Mouse (Mus musculus) hindbrain, embryonic 12.5 days (tissue): Measurements from ENCODE around the gene Lsm7. TPM values are rescaled to one million over a fixed set of nuclear protein-coding genes. Genes with fewer than 3 reads are reported as not detected.

Experiments
- ATAC-seq: fragments of 200-750 bp; cut with Nextera tagmentation; 2 replicates; pipeline ENCODE4 v1.8.0; 2017; ENCODE audit warnings: moderate TSS enrichment; ENCODE audit not compliant: low FRiP score
- H3K27ac ChIP-seq: fragments of 300-500 bp; sonication (generic); 2 replicates; pipeline ENCODE4 v1.5.1; 2016; ENCODE audit warnings: mild to moderate bottlenecking
- H3K27me3 ChIP-seq: fragments of 300-500 bp; sonication (generic); 2 replicates; pipeline ENCODE4 v1.6.1; 2016; ENCODE audit warnings: mild to moderate bottlenecking
- H3K36me3 ChIP-seq: fragments of 300-500 bp; sonication (generic); 2 replicates; pipeline ENCODE4 v1.6.1; 2016; ENCODE audit warnings: mild to moderate bottlenecking
- H3K4me1 ChIP-seq: fragments of 300-500 bp; sonication (generic); 2 replicates; pipeline ENCODE4 v1.6.1; 2016
- H3K4me2 ChIP-seq: fragments of 300-500 bp; sonication (generic); replicated peaks from 2 replicates; pipeline ENCODE4 v1.6.1; 2016; ENCODE audit warnings: mild to moderate bottlenecking
- H3K4me3 ChIP-seq: fragments of 300-500 bp; sonication (generic); 2 replicates; pipeline ENCODE4 v1.5.1; 2016; ENCODE audit warnings: mild to moderate bottlenecking
- H3K9ac ChIP-seq: fragments of 300-500 bp; sonication (generic); 2 replicates; pipeline ENCODE4 v1.6.1; 2016; ENCODE audit warnings: mild to moderate bottlenecking, moderate library complexity
- H3K9me3 ChIP-seq: fragments of 300-500 bp; sonication (generic); replicated peaks from 2 replicates; pipeline ENCODE4 v1.6.1; 2016; ENCODE audit warnings: mild to moderate bottlenecking
- WGBS: fragments of 180-500 bp; shearing (Covaris S2); methylation state at CpG from one replicate; pipeline ENCODE4 v1.1.7; 2016; 5-methylcytosine and 5-hydroxymethylcytosine counted together
- polyA plus RNA-seq: library from polyadenylated mRNA; unstranded; fragments of >200 nt; fragmentation: Nextera tagmentation; extraction: Ambion mirVana; gene quantifications from 2 replicates; pipeline ENCODE4 v1.2.1, GENCODE M21; 2016

Gene Lsm7
- polyA plus RNA-seq, 1 experiment from 2014 or later, result 250 TPM

DNA sequence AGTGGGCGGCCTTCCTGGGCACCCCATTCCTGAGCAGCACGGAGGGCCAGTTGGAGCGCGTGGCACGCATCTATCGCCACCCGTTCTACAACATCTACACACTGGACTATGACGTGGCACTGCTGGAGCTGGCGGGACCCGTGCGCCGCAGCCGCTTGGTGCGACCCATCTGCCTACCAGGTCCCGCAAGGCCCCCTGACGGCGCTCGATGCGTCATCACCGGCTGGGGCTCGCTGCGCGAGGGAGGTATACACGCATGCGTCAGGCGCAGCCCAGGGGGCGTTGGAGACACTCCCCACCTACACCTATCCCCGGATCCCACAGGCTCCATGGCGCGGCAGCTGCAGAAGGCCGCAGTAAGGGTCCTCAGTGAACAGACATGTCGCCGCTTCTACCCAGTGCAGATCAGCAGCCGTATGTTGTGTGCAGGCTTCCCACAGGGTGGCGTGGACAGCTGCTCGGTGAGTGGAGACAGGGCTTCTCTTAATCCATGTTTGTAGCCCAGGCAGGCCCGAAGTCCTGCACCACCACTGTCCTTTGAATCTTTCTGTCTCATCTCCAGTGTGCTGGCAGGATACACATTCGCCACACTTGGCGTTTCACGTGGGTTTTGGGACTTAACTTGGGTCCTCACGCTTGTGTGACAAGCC is 43.0 kb upstream of the Lsm7 start:
- Histone ChIP-seq H3K36me3 (peaks cover 33% of the 10 kb centered on the region), H3K4me3 (0 out of 2 replicates have a peak overlapping the region, but pooled peaks have one; percentile 2), H3K4me1 (peaks cover 20% of the 10 kb centered on the region), H3K9ac (peak overlapping the region; percentile 2; the same call in 1 of the 2 replicates), H3K27ac (no peak overlapping the region), H3K4me2 (peak overlapping the region; percentile 11), H3K27me3 (no peaks in the 10 kb centered on the region), H3K9me3 (no peaks in the 10 kb centered on the region)
- no peak for ATAC-seq
- WGBS, result 33% methylated on average over 41 of the region's 41 CpGs

DNA sequence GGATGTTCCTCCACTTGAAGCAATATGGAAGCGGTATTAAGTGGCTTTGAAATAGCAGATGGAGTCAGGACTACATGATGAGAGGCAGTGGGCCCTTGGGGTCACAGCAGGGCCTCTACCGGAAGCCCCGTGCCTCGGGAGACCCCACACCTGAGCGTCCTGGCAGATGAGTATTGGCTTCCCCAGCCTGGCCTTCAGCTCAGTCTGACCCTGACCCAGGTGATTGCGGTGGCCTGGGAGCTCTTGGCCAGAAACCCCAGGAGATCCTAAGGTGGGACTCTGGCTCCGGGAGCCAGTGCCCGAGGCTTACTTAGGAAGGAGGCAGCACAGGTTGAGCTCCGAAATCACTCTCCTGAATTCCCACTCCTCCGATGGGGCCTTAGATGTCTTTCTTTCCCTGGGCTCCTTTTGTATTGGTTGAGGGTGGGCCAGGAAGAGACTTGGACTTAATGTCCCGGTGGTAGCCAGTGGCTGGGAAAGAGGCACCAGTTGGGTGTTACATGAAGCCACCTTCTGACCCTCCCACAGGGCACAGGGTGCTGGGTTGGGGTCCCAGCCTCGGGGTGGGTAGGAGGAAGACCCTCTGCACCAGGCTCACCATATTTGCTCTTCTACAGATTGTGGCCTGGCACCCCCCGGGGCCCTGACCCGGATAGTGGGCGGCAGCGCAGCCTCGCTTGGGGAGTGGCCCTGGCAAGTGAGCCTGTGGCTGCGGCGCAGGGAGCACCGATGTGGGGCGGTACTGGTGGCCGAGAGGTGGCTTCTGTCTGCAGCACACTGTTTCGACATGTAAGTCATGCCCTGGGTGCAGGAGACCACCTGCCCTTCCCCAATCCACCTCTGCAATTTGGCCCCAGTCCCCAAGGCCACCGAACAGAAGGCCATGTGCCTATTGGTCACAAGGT is 41.8 kb upstream of the Lsm7 start:
- Histone ChIP-seq H3K4me3 (no peak overlapping the region), H3K9me3 (no peaks in the 10 kb centered on the region), H3K9ac (no peak overlapping the region), H3K4me1 (peaks cover 20% of the 10 kb centered on the region), H3K27ac (no peak overlapping the region), H3K27me3 (no peaks in the 10 kb centered on the region), H3K36me3 (peaks cover 21% of the 10 kb centered on the region), H3K4me2 (no peak overlapping the region)
- WGBS, result 67% methylated on average over 24 of the region's 24 CpGs
- ATAC-seq, result no peak

DNA sequence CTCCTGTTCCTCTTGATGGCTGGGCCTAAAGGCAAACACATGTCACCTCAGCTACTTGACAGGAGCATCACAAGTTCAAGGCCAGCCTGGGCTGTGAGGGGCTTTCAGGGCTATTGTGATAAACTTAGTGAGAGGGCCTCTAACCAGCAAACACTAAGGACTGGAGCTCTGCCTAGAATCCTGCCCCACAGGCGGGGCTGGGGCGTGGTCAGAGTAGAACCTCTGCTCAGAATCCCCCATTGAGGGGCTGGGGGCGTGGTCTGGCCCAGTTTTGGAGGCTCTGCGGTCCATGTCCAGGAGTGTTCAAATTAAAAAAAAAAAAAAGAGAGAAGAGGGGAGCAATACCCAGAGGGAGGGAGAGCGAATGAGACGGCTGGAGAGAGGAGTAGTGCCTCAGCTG is 40.7 kb upstream of the Lsm7 start:
- no peak overlapping the region for H3K4me2 ChIP-seq
- 87% methylated on average over 6 of the region's 6 CpGs for WGBS
- H3K4me1 ChIP-seq, result peaks cover 20% of the 10 kb centered on the region
- H3K9ac ChIP-seq, result no peak overlapping the region
- H3K9me3 ChIP-seq, result no peaks in the 10 kb centered on the region
- H3K27me3 ChIP-seq, result no peaks in the 10 kb centered on the region
- H3K4me3 ChIP-seq, result no peak overlapping the region
- no peak overlapping the region for H3K27ac ChIP-seq
- H3K36me3 ChIP-seq, result peaks cover 20% of the 10 kb centered on the region; the same call in 1 of the 2 replicates
- no peak for ATAC-seq

DNA sequence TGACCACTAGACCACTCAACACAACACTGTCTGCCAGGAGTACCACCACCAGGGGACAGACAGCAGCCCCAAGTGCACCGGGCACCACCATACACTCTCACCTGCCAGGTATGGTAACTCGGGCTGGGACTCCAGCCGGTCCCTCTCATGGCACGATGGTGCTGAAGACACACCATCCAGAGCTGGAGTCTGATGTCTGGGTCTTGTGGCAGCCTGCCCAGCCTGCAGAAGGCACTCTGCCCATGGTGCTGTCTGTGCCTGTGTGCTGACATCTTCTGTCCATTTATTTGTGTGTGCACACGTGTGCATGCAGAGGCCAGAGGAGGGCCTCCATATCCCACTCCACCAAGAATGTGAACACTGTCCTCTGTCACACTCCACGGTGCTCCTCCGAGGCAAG is 40.1 kb upstream of the Lsm7 start:
- Histone ChIP-seq H3K4me1 (peaks cover 20% of the 10 kb centered on the region), H3K27ac (no peak overlapping the region), H3K36me3 (peaks cover 20% of the 10 kb centered on the region; the same call in 1 of the 2 replicates), H3K4me2 (no peak overlapping the region), H3K27me3 (0 out of 2 replicates have a peak, but pooled peaks cover 3% of the 10 kb centered on the region), H3K4me3 (no peak overlapping the region), H3K9ac (no peak overlapping the region), H3K9me3 (no peaks in the 10 kb centered on the region)
- ATAC-seq, result no peak
- 90% methylated on average over 7 of the region's 7 CpGs for WGBS

DNA sequence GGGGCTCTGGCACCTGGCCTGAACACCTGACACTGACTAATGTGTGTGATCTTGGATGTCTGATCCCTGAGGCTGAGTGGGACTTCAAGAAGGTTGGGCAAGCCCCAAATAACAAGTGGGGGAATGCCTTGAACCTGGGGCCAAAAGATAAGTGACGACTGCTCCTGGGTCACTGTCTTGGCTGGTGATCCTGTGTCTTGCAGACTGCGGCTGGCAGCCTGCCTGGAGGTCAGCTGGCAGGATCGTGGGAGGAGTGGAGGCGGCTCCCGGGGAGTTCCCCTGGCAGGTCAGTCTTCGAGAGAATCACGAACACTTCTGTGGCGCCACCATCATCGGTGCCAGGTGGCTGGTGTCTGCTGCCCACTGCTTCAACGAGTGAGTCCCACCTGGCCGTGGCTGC is 32.2 kb upstream of the Lsm7 start:
- Histone ChIP-seq H3K27me3 (peaks cover 26% of the 10 kb centered on the region), H3K36me3 (no peaks in the 10 kb centered on the region), H3K4me2 (no peak overlapping the region), H3K9me3 (no peaks in the 10 kb centered on the region), H3K4me3 (no peak overlapping the region), H3K4me1 (no peaks in the 10 kb centered on the region), H3K27ac (no peak overlapping the region), H3K9ac (no peak overlapping the region)
- ATAC-seq, result no peak
- WGBS, result 80% methylated on average over 11 of the region's 11 CpGs

DNA sequence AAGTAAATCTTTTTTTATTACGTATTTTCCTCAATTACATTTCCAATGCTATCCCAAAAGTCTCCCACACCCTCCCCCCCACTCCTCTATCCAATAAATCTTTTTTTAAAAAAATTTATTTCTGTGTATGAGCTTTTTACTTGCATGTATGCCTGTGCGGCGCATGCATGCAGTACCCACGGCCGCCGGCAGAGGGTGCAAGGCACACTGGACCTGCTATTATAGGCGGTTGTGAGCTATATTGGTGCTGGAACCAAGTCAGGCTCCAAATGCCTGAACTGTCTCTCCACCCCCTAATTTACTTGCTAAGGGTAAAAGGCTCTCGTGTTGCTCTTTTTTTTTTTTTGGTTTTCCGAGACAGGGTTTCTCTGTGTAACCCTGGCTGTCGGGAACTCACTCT is 26.3 kb upstream of the Lsm7 start:
- no peak for ATAC-seq
- Histone ChIP-seq H3K4me3 (no peak overlapping the region), H3K4me1 (no peaks in the 10 kb centered on the region), H3K27me3 (no peaks in the 10 kb centered on the region), H3K4me2 (no peak overlapping the region), H3K36me3 (no peaks in the 10 kb centered on the region), H3K9ac (no peak overlapping the region), H3K9me3 (no peaks in the 10 kb centered on the region), H3K27ac (no peak overlapping the region)
- WGBS, result 28% methylated on average over 10 of the region's 10 CpGs

DNA sequence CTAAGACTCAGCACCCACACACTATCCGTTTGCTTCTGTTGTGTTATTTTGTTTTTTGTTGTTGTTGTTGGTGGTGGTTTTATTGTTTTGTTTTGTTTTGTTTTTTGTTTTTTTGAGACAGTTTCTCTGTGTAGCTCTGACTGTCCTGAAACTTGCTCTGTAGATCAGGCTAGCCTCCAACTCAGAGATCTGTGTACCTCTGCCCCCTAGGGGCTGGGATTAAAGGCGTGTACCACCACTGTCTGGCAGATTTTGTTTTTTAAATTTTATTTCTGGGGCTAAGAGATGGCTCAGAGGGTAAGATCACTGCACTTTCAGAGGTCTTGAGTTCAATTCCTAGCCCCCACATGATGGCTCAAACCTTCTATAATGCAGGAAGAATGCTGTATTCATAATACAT is 25.9 kb upstream of the Lsm7 start:
- WGBS, result 80% methylated on average over 2 of the region's 2 CpGs
- Histone ChIP-seq H3K27ac (no peak overlapping the region), H3K9ac (no peak overlapping the region), H3K36me3 (no peaks in the 10 kb centered on the region), H3K27me3 (no peaks in the 10 kb centered on the region), H3K9me3 (no peaks in the 10 kb centered on the region), H3K4me3 (no peak overlapping the region), H3K4me2 (no peak overlapping the region), H3K4me1 (no peaks in the 10 kb centered on the region)
- ATAC-seq, result no peak

DNA sequence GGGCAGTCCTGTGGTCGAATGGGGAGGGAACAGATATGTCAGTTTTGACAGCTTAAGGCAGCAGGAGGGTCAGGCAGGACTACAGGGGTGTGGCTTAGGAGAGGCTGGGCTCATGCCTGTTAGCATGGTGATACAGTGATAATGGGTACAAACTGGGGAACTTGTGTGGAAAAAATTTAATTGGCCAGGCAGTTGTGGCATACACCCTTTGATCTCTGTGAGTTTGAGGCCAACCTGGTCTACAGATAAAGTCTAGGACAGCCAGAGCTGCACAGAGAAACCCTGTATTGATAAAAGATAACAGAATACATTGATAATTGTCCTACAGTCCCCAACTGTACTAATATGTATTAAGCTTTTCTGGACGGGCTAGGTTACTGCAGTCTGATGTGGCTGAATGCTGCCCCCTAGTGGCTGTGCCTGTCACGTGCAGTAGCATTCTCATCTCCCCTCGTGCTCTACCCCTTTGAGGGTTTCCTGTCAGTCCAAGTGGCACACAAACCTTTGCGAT is 25.2 kb upstream of the Lsm7 start:
- no peaks in the 10 kb centered on the region for H3K4me1 ChIP-seq
- no peak overlapping the region for H3K27ac ChIP-seq
- H3K9ac ChIP-seq, result no peak overlapping the region
- WGBS, result 18% methylated on average over 5 of the region's 5 CpGs
- H3K36me3 ChIP-seq, result no peaks in the 10 kb centered on the region
- H3K4me2 ChIP-seq, result no peak overlapping the region
- H3K9me3 ChIP-seq, result no peaks in the 10 kb centered on the region
- no peak overlapping the region for H3K4me3 ChIP-seq
- peak; percentile 51; the same call in 1 of the 2 replicates for ATAC-seq
- no peaks in the 10 kb centered on the region for H3K27me3 ChIP-seq

DNA sequence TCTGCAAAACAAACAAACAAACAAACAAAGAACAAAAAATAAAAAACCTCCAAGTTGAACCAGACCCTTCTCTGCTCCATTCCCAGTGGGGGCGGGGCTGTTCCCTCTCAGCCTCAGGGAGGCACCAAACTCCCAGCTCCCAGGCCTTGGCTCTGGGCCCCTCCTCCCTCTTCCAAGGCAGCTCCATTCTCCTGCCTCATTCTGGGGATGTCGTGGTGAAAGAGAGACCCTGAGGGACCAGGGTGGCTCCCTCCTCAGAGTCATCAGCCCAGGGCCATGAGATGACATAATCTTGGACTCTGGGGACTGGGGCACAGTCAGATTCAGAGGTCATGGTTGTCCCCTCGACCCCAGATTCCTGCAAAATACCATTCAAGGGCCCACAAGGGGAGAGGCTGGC is 21.6 kb upstream of the Lsm7 start:
- no peaks in the 10 kb centered on the region for H3K36me3 ChIP-seq
- H3K9me3 ChIP-seq, result no peaks in the 10 kb centered on the region
- no peak overlapping the region for H3K27ac ChIP-seq
- no peaks in the 10 kb centered on the region for H3K27me3 ChIP-seq
- H3K4me2 ChIP-seq, result no peak overlapping the region
- 0 out of 2 replicates have a peak, but pooled peaks have one; percentile 26 for ATAC-seq
- H3K4me1 ChIP-seq, result no peaks in the 10 kb centered on the region
- WGBS, result 21% methylated on average over 3 of the region's 3 CpGs
- 0 out of 2 replicates have a peak overlapping the region, but pooled peaks have one; percentile 43 for H3K9ac ChIP-seq
- H3K4me3 ChIP-seq, result no peak overlapping the region

DNA sequence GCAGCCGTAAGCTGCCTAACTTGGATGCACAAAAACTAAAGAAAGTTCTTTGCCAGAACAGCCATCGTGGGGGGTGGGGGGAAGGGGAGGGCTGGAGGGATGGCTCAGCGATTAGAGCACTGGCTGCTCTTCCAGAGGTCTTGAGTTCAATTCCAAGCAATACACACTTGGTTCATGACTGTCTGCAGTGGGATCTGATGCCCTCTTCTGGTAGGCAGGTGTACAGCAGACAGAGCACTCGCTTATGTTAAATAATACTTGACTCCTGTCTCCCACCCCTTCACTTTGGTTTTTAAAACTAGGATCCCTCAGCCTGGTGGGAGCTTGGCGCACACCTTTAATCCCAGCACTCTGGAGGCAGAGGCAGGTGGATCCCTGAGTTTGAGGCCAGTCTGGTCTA is 21.0 kb upstream of the Lsm7 start:
- Histone ChIP-seq H3K4me2 (no peak overlapping the region), H3K4me3 (no peak overlapping the region), H3K27ac (no peak overlapping the region), H3K36me3 (no peaks in the 10 kb centered on the region), H3K9ac (no peak overlapping the region), H3K9me3 (no peaks in the 10 kb centered on the region), H3K27me3 (no peaks in the 10 kb centered on the region), H3K4me1 (no peaks in the 10 kb centered on the region)
- ATAC-seq, result no peak
- WGBS, result 28% methylated on average over 5 of the region's 5 CpGs

DNA sequence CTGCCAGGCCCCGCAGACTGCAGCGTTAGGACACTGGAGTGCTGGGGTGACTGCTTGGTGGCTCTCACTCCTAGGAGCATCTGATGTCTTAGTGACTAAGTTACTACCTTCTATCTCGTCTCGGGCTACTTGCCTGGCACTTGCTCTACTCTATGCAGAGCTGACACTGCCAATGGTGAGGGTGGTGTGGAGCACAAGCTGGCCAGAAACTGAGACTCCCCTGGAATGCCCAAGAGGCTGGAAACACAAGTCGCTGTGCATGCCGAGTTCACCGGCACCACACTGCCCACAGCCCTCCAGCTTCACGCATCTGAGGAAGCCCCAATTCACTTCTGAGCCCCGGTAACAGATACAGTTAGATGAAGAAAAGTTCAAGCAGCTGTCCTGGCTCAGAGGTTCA is 19.0 kb upstream of the Lsm7 start:
- ATAC-seq, result no peak

DNA sequence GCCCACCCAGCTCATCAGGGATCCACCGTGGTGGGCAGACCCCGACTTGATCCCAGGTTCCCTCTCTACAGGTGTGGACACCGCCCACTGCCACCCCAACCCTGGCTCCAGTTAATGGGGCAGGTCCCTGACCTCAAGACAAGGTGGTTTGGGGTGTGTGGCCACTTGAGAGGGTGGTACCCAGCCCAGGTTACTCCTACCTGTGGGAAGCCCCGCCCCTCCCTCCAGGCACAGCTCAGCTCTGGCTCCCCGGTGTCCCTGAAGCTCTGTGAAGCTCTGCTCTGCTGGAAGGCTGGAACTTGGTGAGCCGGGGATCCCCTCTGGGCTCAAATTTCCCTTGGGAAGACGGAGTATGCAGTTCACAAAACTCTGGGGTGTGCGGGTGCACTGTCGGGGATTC is 16.6 kb upstream of the Lsm7 start, which contains the start of gene Tmprss9:
Gene Tmprss9 (plus strand): TSS at position 268 of the 400 bp plus-strand sequence.
- Histone ChIP-seq H3K4me3 (no peak within 1 kb of the TSS), H3K27ac (no peak within 1 kb of the TSS), H3K27me3 (no peaks in the 10 kb centered on the region), H3K4me1 (no peaks in the 10 kb centered on the region), H3K9me3 (no peaks in the 10 kb centered on the region), H3K36me3 (peaks cover 18% of the 10 kb centered on the region), H3K4me2 (no peak within 1 kb of the TSS), H3K9ac (no peak within 1 kb of the TSS)
- ATAC-seq, result no peak
- 30% methylated on average over 9 of the region's 9 CpGs for WGBS

More for the DNA sequence above, 19.0 kb upstream of the Lsm7 start:
- Histone ChIP-seq H3K27ac (no peak overlapping the region), H3K9ac (no peak overlapping the region), H3K4me1 (no peaks in the 10 kb centered on the region), H3K4me3 (no peak overlapping the region), H3K27me3 (no peaks in the 10 kb centered on the region), H3K9me3 (no peaks in the 10 kb centered on the region), H3K36me3 (no peaks in the 10 kb centered on the region), H3K4me2 (no peak overlapping the region)
- 74% methylated on average over 9 of the region's 9 CpGs for WGBS
